ENCODE assay signal across 8 mouse cellular contexts in genomic region chr4:141998282-141998821, GRCm38 (mm10). TPM values are rescaled to one million over a fixed set of nuclear protein-coding genes. Genes with fewer than 3 reads are reported as not detected.
DNase-seq lines count a peak whose midpoint lies in the region; ATAC-seq and TF ChIP-seq lines count a peak whose summit lies in the region.

No protein-coding gene starts in this region.

- intact Hi-C loops in left cerebral cortex, postnatal 25 days (cut with DNase I), result no loop called here

- peaks cover 14% of the 10 kb centered on the region; the same call in 1 of the 2 replicates for H3K4me1 ChIP-seq in heart, embryonic 10.5 days
- peaks cover 52% of the 10 kb centered on the region for H3K4me1 ChIP-seq in E14TG2a.4 (replicated peaks; ENCODE audit: low read depth, low read length)
- H3K4me1 ChIP-seq in forebrain, embryonic 15.5 days, result peaks cover 17% of the 10 kb centered on the region
- peaks cover 6% of the 10 kb centered on the region for H3K4me1 ChIP-seq in limb, embryonic 15.5 days

- WGBS in heart, embryonic 10.5 days, result 33% methylated on average over 11 of the region's 11 CpGs
- 23% methylated on average over 11 of the region's 11 CpGs for WGBS in forebrain, embryonic 15.5 days
- 8% methylated on average over 11 of the region's 11 CpGs for WGBS in limb, embryonic 15.5 days

- no peak for DNase-seq in heart, embryonic 10.5 days (ENCODE audit: low spot score)
- no peak for DNase-seq in heart, adult 8-10 months (ENCODE audit: low spot score)
- peak; percentile 58 for DNase-seq in retina, embryonic 14.5 days (ENCODE audit: low spot score)
- no peak for DNase-seq in left cerebral cortex, postnatal 25 days (ENCODE audit: low spot score in 2 of 2)
- DNase-seq in testis, postnatal 14 days (ENCODE audit: low spot score), result no peak

- H3K9me3 ChIP-seq in heart, embryonic 10.5 days, result no peaks in the 10 kb centered on the region
- H3K9me3 ChIP-seq in E14TG2a.4 (ENCODE audit: low read length), result no peaks in the 10 kb centered on the region
- no peaks in the 10 kb centered on the region for H3K9me3 ChIP-seq in forebrain, embryonic 15.5 days
- H3K9me3 ChIP-seq in limb, embryonic 15.5 days, result no peaks in the 10 kb centered on the region

- H3K27me3 ChIP-seq in heart, embryonic 10.5 days (ENCODE audit: insufficient read depth, poor library complexity, severe bottlenecking), result no peaks in the 10 kb centered on the region
- no peaks in the 10 kb centered on the region for H3K27me3 ChIP-seq in E14TG2a.4 (ENCODE audit: insufficient read depth, low read length)
- H3K27me3 ChIP-seq in forebrain, embryonic 15.5 days, result no peaks in the 10 kb centered on the region
- no peaks in the 10 kb centered on the region for H3K27me3 ChIP-seq in limb, embryonic 15.5 days

- peak overlapping the region; percentile 48 for H3K4me3 ChIP-seq in heart, embryonic 10.5 days
- H3K4me3 ChIP-seq in E14TG2a.4 (replicated peaks; ENCODE audit: low read length), result peak overlapping the region; percentile 72
- H3K4me3 ChIP-seq in forebrain, embryonic 15.5 days, result peak overlapping the region; percentile 39
- H3K4me3 ChIP-seq in limb, embryonic 15.5 days, result peak overlapping the region; percentile 28

- H3K27ac ChIP-seq in heart, embryonic 10.5 days, result peak overlapping the region; percentile 10; the same call in 1 of the 2 replicates
- H3K27ac ChIP-seq in forebrain, embryonic 15.5 days (replicated peaks), result no peak overlapping the region
- no peak overlapping the region for H3K27ac ChIP-seq in limb, embryonic 15.5 days

- peak; percentile 86 for ATAC-seq in forebrain, embryonic 15.5 days (replicated peaks)
- ATAC-seq in limb, embryonic 15.5 days (ENCODE audit: insufficient number of reproducible peaks, low FRiP score, low TSS enrichment, low read depth), result no peak

- H3K9ac ChIP-seq in forebrain, embryonic 15.5 days (replicated peaks), result 0 out of 2 replicates have a peak overlapping the region, but pooled peaks have one; percentile 2
- no peak overlapping the region for H3K9ac ChIP-seq in limb, embryonic 15.5 days

- no peak for TF ChIP-seq CTCF in E14TG2a.4 (conservative IDR thresholded peaks at IDR 0.05; ENCODE audit: low read length)

- no peaks in the 10 kb centered on the region for H3K36me3 ChIP-seq in heart, embryonic 10.5 days
- H3K36me3 ChIP-seq in E14TG2a.4 (ENCODE audit: insufficient read depth, low read length), result no peaks in the 10 kb centered on the region
- no peaks in the 10 kb centered on the region for H3K36me3 ChIP-seq in forebrain, embryonic 15.5 days
- H3K36me3 ChIP-seq in limb, embryonic 15.5 days, result no peaks in the 10 kb centered on the region

- peak overlapping the region; percentile 49 for H3K4me2 ChIP-seq in forebrain, embryonic 15.5 days (replicated peaks)
- H3K4me2 ChIP-seq in limb, embryonic 15.5 days, result peak overlapping the region; percentile 42

RNA-seq across cellular contexts. Expression of gene Fhad1, which starts 16.5 kb away (rescaled TPM):
- 3.4 and 5.2 TPM in 2 replicates for polyA plus RNA-seq in heart, embryonic 10.5 days (2016; fragmentation: Nextera tagmentation; extraction: Ambion mirVana)
- total RNA-seq in heart, adult 8-10 months (2022), result under 1 TPM; 0.26 to 0.41 (median 0.35) TPM
- polyA plus RNA-seq in forebrain, embryonic 15.5 days (2015; fragmentation: Nextera tagmentation; extraction: Ambion mirVana), result 1.5 and 3.7 TPM in 2 replicates
- 3.9 and 5.5 TPM in 2 replicates for polyA plus RNA-seq in limb, embryonic 15.5 days (2015; fragmentation: Nextera tagmentation; extraction: Ambion mirVana)
- total RNA-seq in left cerebral cortex, postnatal 25 days (2021), result 1 to 10 TPM; 4.6 to 5.1 TPM
